Mouse (Mus musculus) layer of hippocampus, postnatal 14 days (tissue): ENCODE measurements around the gene Nadk. TPM values are rescaled to one million over a fixed set of nuclear protein-coding genes. Genes with fewer than 3 reads are reported as not detected.
A peak's percentile ranks its signal among the peaks of the same experiment; 100 is the strongest.
"Not testable (repeated sequence)": the region's sequence is repeated elsewhere in the genome, so short reads cannot be mapped to it uniquely, and the experiment has no call there.

Experiments used
- DNase-seq, 2 experiments: peaks; one replicate each; pipeline ENCODE4 v3.0.0; 2021 to 2022; ENCODE audit warnings: low spot score in 2 of 2, mixed read lengths in 1 of 2
- total RNA-seq, 2 experiments: library from RNA; stranded (reverse); gene quantifications; 2 replicates each; pipeline ENCODE4 v1.2.3; 2021

Nadk gene
- total RNA-seq, 2 experiments from 2014 or later: 61.0 to 68.9 TPM

- DNase-seq: no peak
Observed at GRCm38 (mm10) chr4:155568632-155569370, 6.6 kb downstream of the Nadk start.

GRCm38 (mm10) chr4:155569818-155570217 lies 7.6 kb downstream of the Nadk start:
- DNase-seq: no peak

DNA sequence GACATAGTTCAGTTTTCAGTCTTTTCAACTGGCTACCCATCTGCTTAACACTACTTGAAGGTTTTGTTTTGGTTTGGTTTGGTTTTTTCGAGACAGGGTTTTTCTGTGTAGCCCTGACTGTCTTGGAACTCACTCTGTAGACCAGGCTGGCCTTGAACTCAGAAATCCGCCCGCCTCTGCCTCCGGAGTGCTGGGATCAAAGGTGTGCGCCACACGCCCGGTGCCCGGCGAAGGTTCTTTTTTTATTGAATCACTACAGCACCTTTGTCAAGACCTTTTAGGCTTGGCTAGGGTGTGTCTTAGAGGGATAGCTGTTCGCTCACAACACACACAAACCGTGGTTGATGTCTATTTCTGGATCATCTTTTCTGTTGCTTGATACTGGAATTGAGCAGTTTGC lies 8.1 kb downstream of the Nadk start:
- DNase-seq: not testable (repeated sequence)

DNA sequence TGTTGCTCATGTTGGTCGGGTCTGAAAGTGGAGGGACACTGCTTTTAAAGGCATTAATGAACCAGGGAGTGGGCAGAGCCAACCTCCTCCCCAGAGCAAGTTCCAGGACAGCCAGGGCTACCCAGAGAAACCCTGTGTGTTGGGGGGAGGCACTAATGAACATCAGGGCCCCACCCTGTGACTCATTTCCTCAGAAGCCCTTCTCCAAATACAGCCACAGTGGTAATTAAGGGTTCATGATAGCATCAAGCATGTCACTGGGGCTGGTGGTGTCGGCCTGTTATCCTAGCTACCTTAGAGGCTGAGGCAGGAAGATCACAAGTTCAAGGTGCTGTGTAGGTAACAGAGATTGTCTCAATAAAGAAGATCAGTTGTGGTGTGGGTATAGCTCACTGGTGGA lies 9.3 kb downstream of the Nadk start:
- no peak for DNase-seq

DNA sequence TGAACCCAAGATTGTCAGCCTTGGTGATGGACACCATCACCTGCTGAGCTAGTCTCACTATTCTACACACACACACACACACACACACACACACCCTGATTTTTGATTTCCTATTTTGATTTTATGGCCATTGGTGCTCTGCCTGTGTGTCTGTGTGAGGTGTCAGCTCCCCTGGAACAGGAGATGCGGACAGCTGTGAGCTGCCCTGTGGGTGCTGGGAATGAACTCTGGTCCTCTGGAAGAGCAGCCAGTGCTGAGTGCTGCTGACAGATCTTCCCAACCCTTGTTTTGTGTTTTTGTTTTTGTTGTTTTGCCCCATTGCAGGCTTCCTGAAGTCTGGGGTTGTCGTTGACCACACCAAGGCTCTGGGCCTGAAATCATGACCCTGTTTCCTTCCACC lies 11.0 kb downstream of the Nadk start:
- no peak for DNase-seq

DNA sequence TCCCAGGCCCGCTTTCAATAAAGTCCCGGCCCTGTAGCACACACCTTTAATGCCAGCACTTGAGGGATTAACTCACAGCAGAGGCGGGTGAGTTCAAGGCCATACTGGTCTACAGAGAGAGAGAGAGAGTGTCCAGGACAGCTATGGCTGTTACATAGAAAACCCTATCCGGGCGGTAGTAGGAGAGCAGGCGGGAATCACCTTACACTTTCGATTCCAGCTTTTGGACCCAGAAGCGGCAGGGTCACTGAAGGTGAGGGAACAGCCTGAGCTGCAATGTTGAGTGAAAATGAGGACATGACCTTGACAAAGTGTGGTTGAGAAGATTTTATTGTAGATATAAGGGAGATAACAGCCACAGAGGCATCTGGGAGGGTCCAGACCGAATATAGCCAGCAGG lies 11.7 kb downstream of the Nadk start:
- no peak for DNase-seq

DNA sequence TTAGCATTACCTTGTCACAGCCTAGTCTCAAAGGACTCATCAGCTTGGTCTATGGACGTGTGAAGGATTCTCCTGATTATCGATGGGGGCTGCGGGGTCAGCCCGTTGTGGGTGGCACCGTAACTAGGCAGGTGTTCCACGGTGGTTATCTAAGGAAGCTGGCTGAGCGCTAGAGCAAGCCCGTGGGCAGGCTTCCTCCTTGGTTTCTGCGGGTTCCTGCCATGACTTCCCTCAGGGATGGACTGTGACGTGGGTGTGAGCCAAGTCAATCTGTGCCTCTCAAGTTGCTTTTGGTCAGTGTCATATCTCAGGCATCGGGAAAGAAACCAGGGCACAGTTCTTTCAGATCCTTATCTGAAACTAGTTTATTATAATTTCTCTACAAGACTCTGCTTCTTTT lies 12.8 kb downstream of the Nadk start:
- no peak for DNase-seq

- DNase-seq: no peak
Observed at GRCm38 (mm10) chr4:155575521-155575920, 13.3 kb downstream of the Nadk start.

GRCm38 (mm10) chr4:155577132-155577531 lies 15.0 kb downstream of the Nadk start:
- DNase-seq: no peak

- DNase-seq: no peak
Observed at GRCm38 (mm10) chr4:155577741-155578140, 15.6 kb downstream of the Nadk start.

DNA sequence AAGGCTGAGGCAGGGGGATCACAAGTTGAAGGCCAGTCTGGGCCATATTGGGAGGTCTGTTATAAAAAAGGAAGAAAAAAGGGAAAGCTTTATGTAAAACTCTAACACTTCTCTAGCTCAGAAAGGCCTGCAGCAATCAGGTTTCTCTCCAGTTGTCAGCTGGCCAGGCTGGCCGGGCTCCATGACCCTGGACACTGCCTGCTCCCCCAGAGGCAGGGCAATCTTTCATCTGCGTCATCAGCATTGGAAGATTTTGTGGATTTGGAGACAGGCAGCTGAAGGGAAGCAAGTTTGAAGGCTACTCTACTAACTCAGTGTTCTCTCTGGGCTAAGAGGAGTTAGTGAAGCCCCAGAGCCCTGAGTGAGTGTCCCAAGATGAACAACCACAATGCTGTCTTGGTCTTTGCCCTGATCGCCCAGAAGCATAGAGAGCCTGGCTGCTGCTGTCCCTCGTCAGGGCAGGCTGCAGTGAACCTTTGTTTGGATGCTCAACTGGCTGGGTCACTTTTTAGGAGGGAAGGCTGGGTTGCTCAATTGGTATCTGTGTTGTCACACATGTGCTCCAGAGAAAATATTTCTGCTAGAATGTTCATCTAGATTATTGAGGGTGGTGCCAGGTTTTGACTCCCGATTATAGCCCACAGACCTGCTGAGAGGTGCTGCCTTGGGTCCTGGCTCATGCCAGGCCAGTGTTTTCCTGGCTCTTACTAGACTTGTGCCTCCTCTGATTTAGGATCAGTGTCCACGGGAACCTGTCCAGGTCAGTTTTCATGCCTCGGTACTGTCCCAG lies 16.4 kb downstream of the Nadk start:
- DNase-seq: peak in 1 of 2 experiments; percentile 44

DNA sequence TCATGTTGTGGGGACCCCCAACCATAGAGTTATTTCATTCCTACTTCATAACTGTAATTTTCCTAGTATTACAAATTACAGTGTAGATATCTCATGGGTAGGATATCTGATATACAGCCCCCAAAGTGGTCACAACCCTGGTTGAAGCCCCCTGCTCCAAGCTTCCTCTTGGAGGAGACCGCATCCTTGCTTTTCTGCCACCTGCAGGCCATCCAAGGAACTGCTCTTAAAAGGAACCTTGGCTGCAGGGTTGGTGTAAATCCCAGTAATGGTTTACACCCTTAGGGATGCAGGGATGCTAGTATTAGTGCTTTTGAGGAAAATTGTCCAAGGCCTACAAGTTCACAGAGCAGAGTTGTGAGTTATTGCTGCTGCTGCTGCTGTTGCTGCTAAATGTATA lies 18.2 kb downstream of the Nadk start:
- peak; percentile 43 to 57 for DNase-seq

DNA sequence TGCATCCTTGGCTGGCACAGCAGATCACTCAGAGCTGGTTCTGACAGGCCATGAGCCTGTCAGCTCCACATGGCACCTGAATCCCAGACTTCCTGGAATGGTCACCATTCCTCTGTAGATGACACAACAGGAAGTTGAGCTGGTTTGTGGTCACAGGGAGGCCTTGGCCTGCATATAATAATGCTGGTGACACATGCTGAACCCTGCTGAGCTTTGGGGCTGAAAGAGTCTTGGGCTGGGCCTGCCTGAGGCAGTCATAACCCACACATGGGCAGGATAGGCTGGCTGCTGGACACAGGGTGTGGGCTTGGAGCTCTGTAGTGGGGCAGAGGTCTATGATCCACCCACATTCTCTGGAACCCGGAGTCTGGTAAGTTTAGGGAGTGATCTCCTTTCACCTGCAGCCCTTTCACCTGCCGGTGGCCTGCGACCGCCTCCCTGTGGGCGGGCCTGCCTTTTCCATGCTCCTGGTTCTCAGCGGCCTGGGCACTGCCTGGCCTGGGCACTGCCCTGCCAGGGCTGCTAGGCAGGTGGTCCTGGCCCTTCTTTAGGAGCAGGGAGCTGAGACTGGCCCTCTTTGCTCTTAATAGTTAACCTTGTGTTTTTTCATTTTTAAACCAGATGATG lies 20.2 kb downstream of the Nadk start:
- no peak for DNase-seq

GRCm38 (mm10) chr4:155589356-155589755 lies 27.2 kb downstream of the Nadk start:
- no peak for DNase-seq

GRCm38 (mm10) chr4:155591012-155591719 lies 29.0 kb downstream of the Nadk start:
- DNase-seq: no peak

GRCm38 (mm10) chr4:155593780-155594179 lies 31.6 kb downstream of the Nadk start:
- no peak for DNase-seq

DNA sequence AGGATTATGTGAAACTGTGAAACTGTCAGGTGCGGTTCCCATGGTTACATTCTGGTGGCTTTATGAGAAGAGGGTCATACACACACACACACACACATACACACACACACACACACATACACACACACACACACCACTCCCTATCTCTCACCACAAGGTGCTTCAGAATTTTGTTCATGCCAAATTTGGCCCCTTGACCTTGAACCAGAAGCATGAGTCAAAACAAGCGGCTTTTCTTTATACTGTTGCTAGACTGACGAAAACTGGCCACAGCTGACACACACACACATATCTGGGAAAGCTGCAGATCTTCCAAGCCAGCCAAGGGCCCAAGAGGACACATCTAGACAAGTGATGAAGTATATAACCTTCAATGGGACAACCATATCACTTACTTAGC lies 33.6 kb downstream of the Nadk start:
- no peak for DNase-seq

- DNase-seq: no peak
Observed at GRCm38 (mm10) chr4:155596606-155597005, 34.4 kb downstream of the Nadk start.

DNA sequence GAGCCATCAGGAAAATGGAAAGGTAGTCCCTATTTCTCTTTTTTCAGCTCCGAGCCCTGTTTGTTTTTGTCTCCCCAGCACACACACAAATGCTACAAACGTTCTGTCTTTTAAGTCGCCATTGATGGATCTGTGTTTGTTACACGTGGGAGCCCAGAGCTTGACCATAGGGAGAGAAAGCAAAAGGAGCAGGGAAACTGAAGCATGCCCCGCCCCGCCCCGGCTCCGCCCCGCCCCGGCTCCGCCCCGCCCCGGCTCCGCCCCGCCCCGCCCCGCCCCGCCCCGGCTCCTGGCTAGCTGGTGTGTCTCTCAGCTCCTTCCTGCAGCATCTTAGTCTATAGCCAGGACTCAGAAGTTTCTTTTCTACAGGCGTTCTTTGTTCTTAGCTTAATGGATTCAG lies 36.4 kb downstream of the Nadk start:
- DNase-seq: no peak

GRCm38 (mm10) chr4:155599901-155600825 lies 38.0 kb downstream of the Nadk start:
- no peak for DNase-seq
